Mouse (Mus musculus) CH12.LX (cell line): ENCODE data around the gene Nr1h4. TPM values are rescaled to one million over a fixed set of nuclear protein-coding genes. Genes with fewer than 3 reads are reported as not detected.
"Not testable (repeated sequence)": the region's sequence is repeated elsewhere in the genome, so short reads cannot be mapped to it uniquely, and the experiment has no call there.

ENCODE experiments used
- DNase-seq: peaks from one replicate; pipeline ENCODE4 v3.0.0-alpha.2; 2013; ENCODE audit errors: extremely low read depth
- H3K27ac ChIP-seq: 2 replicates; pipeline ENCODE4 v1.5.1; 2012; ENCODE audit warnings: low read depth, mild to moderate bottlenecking, control low read depth, moderate library complexity; ENCODE audit not compliant: insufficient read depth
- H3K27me3 ChIP-seq: replicated peaks from 2 replicates; pipeline ENCODE3; 2012; ENCODE audit warnings: inconsistent platforms
- H3K36me3 ChIP-seq, 2 experiments: replicated peaks in 1 of 2; 2 replicates each; pipeline versions ENCODE3 to v1.6.1; 2012; ENCODE audit warnings: inconsistent platforms in 1 of 2, low read length in 1 of 2, mild to moderate bottlenecking in 1 of 2, mixed read lengths in 1 of 2, moderate library complexity in 1 of 2; ENCODE audit not compliant: control insufficient read depth in 1 of 2, insufficient read depth in 1 of 2
- H3K4me1 ChIP-seq, 2 experiments: 2 replicates each; pipeline ENCODE4 v1.6.1; 2012; ENCODE audit warnings: inconsistent platforms in 1 of 2, moderate library complexity in 1 of 2; ENCODE audit not compliant: insufficient read depth in 2 of 2, control insufficient read depth in 1 of 2
- H3K4me2 ChIP-seq: 2 replicates; pipeline ENCODE4 v1.6.1; 2012; ENCODE audit warnings: low read depth, mild to moderate bottlenecking, control low read depth; ENCODE audit not compliant: poor library complexity, insufficient read depth, severe bottlenecking
- H3K4me3 ChIP-seq, 3 experiments: fragments of 150-350 bp in 1 of 3; sonication (generic) in 1 of 3; replicated peaks in 1 of 3; 2 replicates each; pipeline versions ENCODE3 to v1.5.1; 2011 to 2012; ENCODE audit warnings: low read depth in 2 of 3, low read length in 2 of 3, mild to moderate bottlenecking in 2 of 3, moderate library complexity in 2 of 3, control low read depth in 1 of 3, improper control_type of control experiment in 1 of 3, inconsistent platforms in 1 of 3, mixed read lengths in 1 of 3; ENCODE audit not compliant: poor library complexity in 1 of 3
- H3K79me2 ChIP-seq: replicated peaks from 2 replicates; pipeline ENCODE4 v1.6.1; 2012; ENCODE audit warnings: mild to moderate bottlenecking, moderate library complexity; ENCODE audit not compliant: control insufficient read depth, poor library complexity, insufficient read depth, severe bottlenecking; ENCODE audit errors: extremely low read depth
- H3K9ac ChIP-seq: 2 replicates; pipeline ENCODE4 v1.6.1; 2012; ENCODE audit warnings: low read depth, mild to moderate bottlenecking, control low read depth, moderate library complexity; ENCODE audit not compliant: insufficient read depth
- H3K9me3 ChIP-seq: replicated peaks from 2 replicates; pipeline ENCODE3; 2012; ENCODE audit warnings: low read length, inconsistent platforms, mixed read lengths
- CHD2 ChIP-seq: IDR thresholded peaks from 2 replicates; pipeline ENCODE4 v1.6.1; 2011; ENCODE audit warnings: low read length, improper control_type of control experiment
- CTCF ChIP-seq, 2 experiments: IDR thresholded peaks in 1 of 2; conservative IDR thresholded peaks in 1 of 2; 2 replicates each; pipeline ENCODE4 v1.5.1; 2011 to 2012; ENCODE audit warnings: low read depth in 2 of 2, low read length in 2 of 2, improper control_type of control experiment in 1 of 2, inconsistent platforms in 1 of 2, mild to moderate bottlenecking in 1 of 2, moderate library complexity in 1 of 2
- EP300 ChIP-seq: IDR thresholded peaks from 2 replicates; pipeline ENCODE4 v1.6.1; 2011; ENCODE audit warnings: low read length, improper control_type of control experiment
- GABPA ChIP-seq: IDR thresholded peaks from 2 replicates; pipeline ENCODE4 v1.6.1; 2012; ENCODE audit warnings: low read depth, low read length, improper control_type of control experiment, inconsistent platforms; ENCODE audit not compliant: insufficient replicate concordance
- JUND ChIP-seq: conservative IDR thresholded peaks from 2 replicates; pipeline ENCODE4 v1.6.1; 2011; ENCODE audit warnings: low read depth, low read length, improper control_type of control experiment
- KAT2A ChIP-seq: IDR thresholded peaks from 2 replicates; pipeline ENCODE4 v1.6.1; 2012; ENCODE audit warnings: low read length, improper control_type of control experiment, inconsistent platforms; ENCODE audit not compliant: insufficient replicate concordance
- MAFK ChIP-seq: IDR thresholded peaks from 2 replicates; pipeline ENCODE4 v1.6.1; 2011; ENCODE audit warnings: low read length, improper control_type of control experiment; ENCODE audit not compliant: insufficient replicate concordance
- MAX ChIP-seq: IDR thresholded peaks from 2 replicates; pipeline ENCODE4 v1.6.1; 2011; ENCODE audit warnings: low read length, improper control_type of control experiment
- MAZ ChIP-seq: IDR thresholded peaks from 2 replicates; pipeline ENCODE4 v1.6.1; 2012; ENCODE audit warnings: low read depth, mild to moderate bottlenecking, inconsistent platforms, low read length, improper control_type of control experiment, moderate library complexity
- MEF2A ChIP-seq: IDR thresholded peaks from 2 replicates; pipeline ENCODE4 v1.6.1; 2014; ENCODE audit warnings: low read depth, mild to moderate bottlenecking, inconsistent platforms, low read length, improper control_type of control experiment, borderline replicate concordance
- MXI1 ChIP-seq: IDR thresholded peaks from 2 replicates; pipeline ENCODE4 v1.6.1; 2011; ENCODE audit warnings: mild to moderate bottlenecking, low read depth, low read length, improper control_type of control experiment
- MYC ChIP-seq: IDR thresholded peaks from 2 replicates; pipeline ENCODE4 v1.6.1; 2011; ENCODE audit warnings: low read depth, mild to moderate bottlenecking, improper control_type of control experiment, low read length
- NRF1 ChIP-seq: IDR thresholded peaks from 2 replicates; pipeline ENCODE4 v1.6.1; 2014; ENCODE audit warnings: low read depth, mild to moderate bottlenecking, inconsistent platforms, low read length, improper control_type of control experiment, moderate library complexity
- PAX5 ChIP-seq: IDR thresholded peaks from 2 replicates; pipeline ENCODE4 v1.6.1; 2012; ENCODE audit warnings: low read length, inconsistent platforms, mixed read lengths
- POLR2A ChIP-seq: IDR thresholded peaks from 2 replicates; pipeline ENCODE4 v1.6.1; 2011; ENCODE audit warnings: low read depth, mild to moderate bottlenecking, improper control_type of control experiment, low read length
- POLR2AphosphoS2 ChIP-seq: IDR thresholded peaks from 2 replicates; pipeline ENCODE4 v1.6.1; 2011; ENCODE audit warnings: low read depth, low read length, improper control_type of control experiment
- RAD21 ChIP-seq: IDR thresholded peaks from 2 replicates; pipeline ENCODE4 v1.6.1; 2011; ENCODE audit warnings: low read depth, mild to moderate bottlenecking, low read length, improper control_type of control experiment, moderate library complexity
- SIN3A ChIP-seq: IDR thresholded peaks from 2 replicates; pipeline ENCODE4 v1.6.1; 2012; ENCODE audit warnings: low read length, improper control_type of control experiment, inconsistent platforms
- SMC3 ChIP-seq: IDR thresholded peaks from 2 replicates; pipeline ENCODE4 v1.6.1; 2011; ENCODE audit warnings: low read depth, low read length, improper control_type of control experiment
- TBP ChIP-seq: conservative IDR thresholded peaks from 2 replicates; pipeline ENCODE4 v1.6.1; 2011; ENCODE audit warnings: low read depth, low read length, improper control_type of control experiment
- TCF12 ChIP-seq: IDR thresholded peaks from 2 replicates; pipeline ENCODE4 v1.6.1; 2014; ENCODE audit warnings: low read depth, mild to moderate bottlenecking, inconsistent platforms, low read length, improper control_type of control experiment
- UBTF ChIP-seq: IDR thresholded peaks from 2 replicates; pipeline ENCODE4 v1.6.1; 2012; ENCODE audit warnings: low read depth, mild to moderate bottlenecking, inconsistent platforms, low read length, improper control_type of control experiment, moderate library complexity
- USF1 ChIP-seq: IDR thresholded peaks from 2 replicates; pipeline ENCODE4 v1.6.1; 2014; ENCODE audit warnings: low read depth, mild to moderate bottlenecking, inconsistent platforms, low read length, improper control_type of control experiment
- USF2 ChIP-seq: conservative IDR thresholded peaks from 2 replicates; pipeline ENCODE4 v1.6.1; 2011; ENCODE audit warnings: low read depth, low read length, improper control_type of control experiment
- ZC3H11A ChIP-seq: IDR thresholded peaks from 2 replicates; pipeline ENCODE4 v1.6.1; 2012; ENCODE audit warnings: low read depth, mild to moderate bottlenecking, inconsistent platforms, low read length, improper control_type of control experiment
- ZKSCAN1 ChIP-seq: IDR thresholded peaks from 2 replicates; pipeline ENCODE4 v1.6.1; 2012; ENCODE audit warnings: low read depth, inconsistent platforms, low read length, improper control_type of control experiment, borderline replicate concordance
- ZMIZ1 ChIP-seq: IDR thresholded peaks from 2 replicates; pipeline ENCODE4 v1.6.1; 2012; ENCODE audit warnings: low read depth, mild to moderate bottlenecking, inconsistent platforms, low read length, improper control_type of control experiment
- ZNF384 ChIP-seq: IDR thresholded peaks from 2 replicates; pipeline ENCODE4 v1.6.1; 2012; ENCODE audit warnings: low read depth, low read length, improper control_type of control experiment, inconsistent platforms
- dilution Hi-C: fragments of 300-500 bp; cut with MboI; formaldehyde crosslinking; loops from 2 replicates; pipeline ENCODE4 v1.14.3; 2020; ENCODE audit warnings: low sequenced_read_pairs; ENCODE audit not compliant: extremely low pct_unique_long_range_greater_than_20kb, extremely low pct_ligation_motif_present
- in situ Hi-C: fragments of 300-500 bp; cut with MboI; formaldehyde crosslinking; loops from 3 replicates; pipeline ENCODE4 v1.14.3; 2019; ENCODE audit warnings: low sequenced_read_pairs, low pct_ligation_motif_present, low pct_unique_long_range_greater_than_20kb, mixed read lengths
- polyA plus RNA-seq: library from polyadenylated mRNA; unstranded; fragments of >175 nt; gene quantifications from 2 replicates; pipeline ENCODE4 v1.2.1, GENCODE M21; 2012; ENCODE audit warnings: low read depth; ENCODE audit not compliant: insufficient read length
- total RNA-seq, 2 experiments: library from RNA; depleted of rRNA; stranded (reverse); fragments of 300-350 nt in 1 of 2; fragments of >200 nt in 1 of 2; gene quantifications; 2 replicates each; pipeline ENCODE4 v1.2.3; 2012 to 2014

Gene Nr1h4
- total and polyA plus RNA-seq, 3 experiments, result not detected

DNA sequence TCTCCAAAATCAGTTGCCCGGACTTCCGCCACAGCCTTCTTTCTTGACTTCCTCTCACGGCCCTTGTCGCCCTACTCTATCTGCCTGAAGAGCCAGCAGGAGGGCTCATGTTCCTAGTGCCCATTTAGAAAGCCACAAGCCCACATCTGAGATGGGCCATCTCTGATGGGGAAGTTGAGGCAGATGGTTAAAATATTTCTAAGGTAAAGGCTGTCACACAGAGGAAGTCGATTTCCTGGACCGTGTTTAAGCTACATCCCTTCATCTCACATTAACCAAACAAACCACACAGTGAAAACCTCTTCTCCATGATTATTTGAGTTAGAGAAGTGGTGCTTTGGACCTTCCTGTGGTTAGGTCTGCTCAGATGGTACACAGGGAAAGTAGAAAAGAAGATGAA, 28.7 kb upstream of the Nr1h4 start:
- in situ Hi-C loops (no loop called here), dilution Hi-C loops (no loop called here)
- no peak for DNase-seq

GRCm38 (mm10) chr10:89559351-89559750, 26.0 kb upstream of the Nr1h4 start:
- Histone ChIP-seq H3K4me3 (no peak overlapping the region), H3K9me3 (no peaks in the 10 kb centered on the region), H3K27me3 (no peaks in the 10 kb centered on the region), H3K79me2 (no peaks in the 10 kb centered on the region), H3K4me2 (no peak overlapping the region), H3K27ac (no peak overlapping the region), H3K36me3 (no peaks in the 10 kb centered on the region), H3K9ac (no peak overlapping the region), H3K4me1 (no peaks in the 10 kb centered on the region)
- in situ Hi-C loops (no loop called here), dilution Hi-C loops (no loop called here)
- TF ChIP-seq TBP, result no peak
- no peak for TF ChIP-seq GABPA
- TF ChIP-seq RAD21, result no peak
- TF ChIP-seq CHD2, result no peak
- TF ChIP-seq NRF1, result no peak
- TF ChIP-seq MXI1, result no peak
- TF ChIP-seq MAFK, result no peak
- no peak for TF ChIP-seq ZMIZ1
- no peak for TF ChIP-seq TCF12
- no peak for TF ChIP-seq POLR2A
- no peak for TF ChIP-seq UBTF
- no peak for TF ChIP-seq PAX5
- no peak for TF ChIP-seq SIN3A
- TF ChIP-seq EP300, result no peak
- no peak for TF ChIP-seq SMC3
- TF ChIP-seq ZKSCAN1, result no peak
- no peak for TF ChIP-seq USF2
- no peak for TF ChIP-seq KAT2A
- TF ChIP-seq MYC, result no peak
- DNase-seq, result no peak

More for the DNA sequence above, 28.7 kb upstream of the Nr1h4 start:
- Histone ChIP-seq H3K4me1 (no peaks in the 10 kb centered on the region), H3K9me3 (no peaks in the 10 kb centered on the region), H3K4me2 (no peak overlapping the region), H3K36me3 (no peaks in the 10 kb centered on the region), H3K27me3 (no peaks in the 10 kb centered on the region), H3K27ac (no peak overlapping the region), H3K9ac (no peak overlapping the region), H3K79me2 (no peaks in the 10 kb centered on the region), H3K4me3 (no peak overlapping the region)
- TF ChIP-seq PAX5, result no peak
- TF ChIP-seq MAZ, result no peak
- no peak for TF ChIP-seq RAD21
- TF ChIP-seq MAFK, result no peak
- TF ChIP-seq CTCF (conservative IDR thresholded peaks at IDR 0.05 in 1 of 2, IDR thresholded peaks at IDR 0.05 in 1 of 2; ENCODE audit: low read depth in 2 of 2, low read length in 2 of 2), result no peak
- no peak for TF ChIP-seq TCF12
- no peak for TF ChIP-seq ZC3H11A
- TF ChIP-seq USF1, result no peak
- no peak for TF ChIP-seq SMC3
- no peak for TF ChIP-seq GABPA
- TF ChIP-seq ZKSCAN1, result no peak
- TF ChIP-seq ZNF384, result no peak
- TF ChIP-seq POLR2AphosphoS2, result no peak
- no peak for TF ChIP-seq KAT2A
- no peak for TF ChIP-seq MAX
- TF ChIP-seq MEF2A, result no peak
- no peak for TF ChIP-seq JUND

DNA sequence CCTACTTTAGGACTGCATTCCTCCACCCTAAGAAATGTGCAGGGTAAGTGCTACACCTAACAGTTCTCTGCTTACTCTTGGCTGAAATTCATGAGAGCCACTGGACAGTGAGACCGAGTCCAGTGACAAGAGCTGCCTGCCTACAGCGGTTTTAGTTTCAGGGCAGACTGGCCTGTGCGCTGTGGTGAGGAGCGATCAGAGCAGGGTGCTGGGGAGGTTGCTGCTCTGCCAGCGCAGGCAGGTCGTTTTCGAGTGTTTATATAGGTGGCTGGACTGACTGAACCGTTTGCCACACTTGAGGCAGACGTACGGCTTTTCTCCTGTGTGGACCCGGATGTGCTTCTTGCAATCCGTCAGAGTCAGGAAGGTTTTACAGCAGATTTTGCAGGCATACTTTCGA, 21.5 kb upstream of the Nr1h4 start:
- H3K79me2 ChIP-seq, H3K4me2 ChIP-seq, DNase-seq, H3K4me1 ChIP-seq, H3K36me3 ChIP-seq, H3K27ac ChIP-seq, H3K4me3 ChIP-seq, dilution Hi-C loops, H3K9ac ChIP-seq, H3K27me3 ChIP-seq, in situ Hi-C loops, H3K9me3 ChIP-seq: not testable (repeated sequence)
